Comparison of ENCODE assay signal across 21 mouse cellular contexts in the genomic region with DNA sequence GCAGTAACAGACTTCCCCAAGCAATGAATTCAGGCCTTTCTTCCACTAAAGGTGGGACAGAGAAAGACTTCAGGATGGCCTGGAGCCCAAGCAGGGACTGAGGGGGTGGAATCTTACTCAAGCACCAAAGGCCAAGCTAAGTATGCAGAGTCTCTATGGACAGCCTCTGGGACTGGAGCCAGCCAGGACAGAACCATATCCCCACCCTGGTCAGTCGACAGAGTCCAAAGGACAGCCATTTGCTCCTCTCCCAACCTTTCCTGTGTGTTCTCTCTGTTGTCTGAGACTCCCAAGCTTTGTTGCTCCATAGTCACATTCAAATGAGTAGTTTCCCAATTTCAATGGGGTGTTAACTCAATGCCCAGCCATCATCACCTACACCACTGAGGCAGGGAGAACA.
A peak's percentile ranks its signal among the peaks of the same experiment; 100 is the strongest.
DNase-seq lines count a peak whose midpoint lies in the region; ATAC-seq lines count a peak whose summit lies in the region.
"Had no signal": no experiment of that assay in that cellular context is flagged by ENCODE, and none has a peak within 500 bp of the region (broad histone marks: within the 10 kb centered on the region; RNA-seq: fewer than 3 reads in every experiment).

No protein-coding gene starts in this region.

- no peak overlapping the region for H3K9ac ChIP-seq in kidney, embryonic 15.5 days
- H3K9ac ChIP-seq in liver, embryonic 15.5 days: no peak overlapping the region
- no peak overlapping the region for H3K9ac ChIP-seq in liver, embryonic 12.5 days
- H3K9ac ChIP-seq: embryonic facial prominence, embryonic 12.5 days; forebrain, embryonic 12.5 days; forebrain, postnatal 0 days; hindbrain, embryonic 12.5 days had no signal

- H3K4me2 ChIP-seq in kidney, embryonic 15.5 days: no peak overlapping the region
- no peak overlapping the region for H3K4me2 ChIP-seq in liver, embryonic 15.5 days
- H3K4me2 ChIP-seq in liver, embryonic 12.5 days: no peak overlapping the region
- H3K4me2 ChIP-seq: embryonic facial prominence, embryonic 12.5 days; forebrain, embryonic 12.5 days; hindbrain, embryonic 12.5 days had no signal

- 48% methylated on average over 1 of the region's 1 CpGs for WGBS in kidney, embryonic 15.5 days
- WGBS in liver, embryonic 15.5 days (ENCODE audit: insufficient replicate concordance): 29% methylated on average over 1 of the region's 1 CpGs
- 50% methylated on average over 1 of the region's 1 CpGs for WGBS in liver, embryonic 12.5 days (ENCODE audit: insufficient replicate concordance)

- H3K27me3 ChIP-seq in kidney, embryonic 15.5 days: no peaks in the 10 kb centered on the region
- H3K27me3 ChIP-seq in liver, embryonic 15.5 days: no peaks in the 10 kb centered on the region
- no peaks in the 10 kb centered on the region for H3K27me3 ChIP-seq in liver, embryonic 12.5 days (replicated peaks)
- H3K27me3 ChIP-seq: embryonic facial prominence, embryonic 12.5 days; forebrain, embryonic 12.5 days; hindbrain, embryonic 12.5 days had no signal

- ATAC-seq in kidney, embryonic 15.5 days (replicated peaks; ENCODE audit: low FRiP score): no peak
- peak; percentile 44 for ATAC-seq in liver, embryonic 15.5 days (ENCODE audit: insufficient read depth)
- no peak for ATAC-seq in liver, embryonic 12.5 days
- no peak for ATAC-seq in granulocyte monocyte progenitor cell, adult 5-6 weeks (replicated peaks; ENCODE audit: poor library complexity, severe bottlenecking)
- ATAC-seq: forebrain, postnatal 0 days had no signal

- peaks cover 11% of the 10 kb centered on the region; the same call in 1 of the 2 replicates for H3K4me1 ChIP-seq in kidney, embryonic 15.5 days
- H3K4me1 ChIP-seq in liver, embryonic 15.5 days (replicated peaks): peaks cover 22% of the 10 kb centered on the region
- H3K4me1 ChIP-seq in liver, embryonic 12.5 days: peaks cover 23% of the 10 kb centered on the region
- H3K4me1 ChIP-seq: embryonic facial prominence, embryonic 12.5 days; forebrain, embryonic 12.5 days; hindbrain, embryonic 12.5 days had no signal

- peak; percentile 41 for DNase-seq in kidney, adult 18-20 months
- DNase-seq in kidney, postnatal 36 days: peak; percentile 73 to 78
- no peak for DNase-seq in heart, adult 18-20 months
- DNase-seq: adrenal gland, postnatal 10 days; cerebellum, adult 11 months; cerebellum, adult 8-10 months; cerebellum, postnatal 25 days; forebrain, postnatal 0 days; gastrocnemius, adult 2 months; gastrocnemius, postnatal 25 days; heart, adult 11 months; heart, postnatal 10 days; heart, postnatal 4 days had no signal

- H3K4me3 ChIP-seq in kidney, embryonic 15.5 days (replicated peaks): no peak overlapping the region
- no peak overlapping the region for H3K4me3 ChIP-seq in liver, embryonic 15.5 days (replicated peaks)
- no peak overlapping the region for H3K4me3 ChIP-seq in liver, embryonic 12.5 days
- H3K4me3 ChIP-seq: embryonic facial prominence, embryonic 12.5 days; forebrain, embryonic 12.5 days; gastrocnemius, adult 2 months; heart, embryonic 10.5 days; hindbrain, embryonic 12.5 days had no signal

- no peaks in the 10 kb centered on the region for H3K9me3 ChIP-seq in kidney, embryonic 15.5 days (replicated peaks)
- H3K9me3 ChIP-seq in liver, embryonic 15.5 days (replicated peaks): no peaks in the 10 kb centered on the region
- no peaks in the 10 kb centered on the region for H3K9me3 ChIP-seq in liver, embryonic 12.5 days (replicated peaks)
- H3K9me3 ChIP-seq: embryonic facial prominence, embryonic 12.5 days; forebrain, embryonic 12.5 days; heart, embryonic 10.5 days; hindbrain, embryonic 12.5 days had no signal

- no peak overlapping the region for H3K27ac ChIP-seq in kidney, embryonic 15.5 days
- no peak overlapping the region for H3K27ac ChIP-seq in liver, embryonic 15.5 days (replicated peaks)
- no peak overlapping the region for H3K27ac ChIP-seq in liver, embryonic 12.5 days
- H3K27ac ChIP-seq: embryonic facial prominence, embryonic 12.5 days; forebrain, embryonic 12.5 days; gastrocnemius, adult 2 months; heart, embryonic 10.5 days; hindbrain, embryonic 12.5 days had no signal

- no peaks in the 10 kb centered on the region for H3K36me3 ChIP-seq in kidney, embryonic 15.5 days
- no peaks in the 10 kb centered on the region for H3K36me3 ChIP-seq in liver, embryonic 15.5 days (replicated peaks)
- H3K36me3 ChIP-seq in liver, embryonic 12.5 days: no peaks in the 10 kb centered on the region
- H3K36me3 ChIP-seq: embryonic facial prominence, embryonic 12.5 days; forebrain, embryonic 12.5 days; heart, embryonic 10.5 days; hindbrain, embryonic 12.5 days had no signal

Comparison
In these comparisons a context has a peak if more than half of its experiments do, and no peak if none do; other contexts are left out.
1. DNase-seq: peak in kidney, adult 18-20 months (single experiment) and kidney, postnatal 36 days (2 of 2); none in heart, adult 18-20 months (0 of 2).